Mouse (Mus musculus): ENCODE measurements around the gene Trp53inp2. TPM values are rescaled to one million over a fixed set of nuclear protein-coding genes. Genes with fewer than 3 reads are reported as not detected.

The Trp53inp2 gene
- polyA plus RNA-seq, 1 experiment = 89.8 TPM

GRCm38 (mm10) chr2:155436445-155436844, 55.6 kb downstream of the Trp53inp2 start:
- H3K4me1 ChIP-seq (replicated peaks; ENCODE audit: control insufficient read depth, insufficient read depth, low read length) = no peaks in the 10 kb centered on the region
- no peak for TF ChIP-seq CTCF (IDR thresholded peaks at IDR 0.05; ENCODE audit: borderline replicate concordance, control insufficient read depth, extremely low read depth, insufficient read depth, low read length, poor library complexity)
- TF ChIP-seq POLR2A (IDR thresholded peaks at IDR 0.05; ENCODE audit: control insufficient read depth, extremely low read depth, insufficient read depth, low read length, poor library complexity) = no peak
- no peaks in the 10 kb centered on the region for H3K27me3 ChIP-seq (ENCODE audit: control insufficient read depth, insufficient read depth, low read length)
- peaks cover 34% of the 10 kb centered on the region for H3K36me3 ChIP-seq (ENCODE audit: control insufficient read depth, insufficient read depth, low read length)
- DNase-seq = peak; percentile 35
- no peak overlapping the region for H3K4me3 ChIP-seq (ENCODE audit: control insufficient read depth, insufficient read depth, low read length)
- H3K27ac ChIP-seq (ENCODE audit: control insufficient read depth, insufficient read depth, low read length) = no peak overlapping the region

Other genes with a start within 250 kb of the Trp53inp2 start
- gene Itch, start 247.6 kb upstream of the Trp53inp2 start, polyA plus RNA-seq (2012; rRNA removed) = 15.4 and 16.9 TPM in 2 replicates
- gene Dynlrb1, start 144.5 kb upstream of the Trp53inp2 start, polyA plus RNA-seq (2012; rRNA removed) = 277 and 303 TPM in 2 replicates
- gene Map1lc3a, start 104.8 kb upstream of the Trp53inp2 start, polyA plus RNA-seq (2012; rRNA removed) = 159 and 161 TPM in 2 replicates
- gene Pigu, start 23.6 kb upstream of the Trp53inp2 start, polyA plus RNA-seq (2012; rRNA removed) = 40.2 and 45.7 TPM in 2 replicates
- 32.8 and 40.5 TPM in 2 replicates for gene Ncoa6, start 92.8 kb downstream of the Trp53inp2 start, polyA plus RNA-seq (2012; rRNA removed)
- gene Acss2, start 136.9 kb downstream of the Trp53inp2 start, polyA plus RNA-seq (2012; rRNA removed) = 56.0 and 59.8 TPM in 2 replicates
- gene Ggt7, start 137.2 kb downstream of the Trp53inp2 start, polyA plus RNA-seq (2012; rRNA removed) = 35.1 and 42.8 TPM in 2 replicates
- 20.6 and 23.2 TPM in 2 replicates for gene Gss, start 211.8 kb downstream of the Trp53inp2 start, polyA plus RNA-seq (2012; rRNA removed)
- 0.09 and 1.0 TPM in 2 replicates for gene Myh7b, start 230.2 kb downstream of the Trp53inp2 start, polyA plus RNA-seq (2012; rRNA removed)

All from thymus, adult 2 months (tissue).